Mouse (Mus musculus): ENCODE results near the gene Tdg.

GRCm38 (mm10) chr10:82622235-82622634 lies 7.4 kb upstream of the Tdg start:
- TF ChIP-seq CTCF (IDR thresholded peaks at IDR 0.05; ENCODE audit: low read depth, low read length), result no peak
- TF ChIP-seq POLR2A (IDR thresholded peaks at IDR 0.05; ENCODE audit: insufficient read depth, low read length), result no peak
- TF ChIP-seq EP300 (IDR thresholded peaks at IDR 0.05; ENCODE audit: insufficient read depth, low read depth, low read length), result no peak

Measured in ES-Bruce4 (cell line).